Mouse (Mus musculus): Measurements from ENCODE around the gene Ly6g6f. TPM values are rescaled to one million over a fixed set of nuclear protein-coding genes. Genes with fewer than 3 reads are reported as not detected.

Gene Ly6g6f
- polyA plus RNA-seq, 1 experiment from 2014 or later, result 1.1 TPM

DNA sequence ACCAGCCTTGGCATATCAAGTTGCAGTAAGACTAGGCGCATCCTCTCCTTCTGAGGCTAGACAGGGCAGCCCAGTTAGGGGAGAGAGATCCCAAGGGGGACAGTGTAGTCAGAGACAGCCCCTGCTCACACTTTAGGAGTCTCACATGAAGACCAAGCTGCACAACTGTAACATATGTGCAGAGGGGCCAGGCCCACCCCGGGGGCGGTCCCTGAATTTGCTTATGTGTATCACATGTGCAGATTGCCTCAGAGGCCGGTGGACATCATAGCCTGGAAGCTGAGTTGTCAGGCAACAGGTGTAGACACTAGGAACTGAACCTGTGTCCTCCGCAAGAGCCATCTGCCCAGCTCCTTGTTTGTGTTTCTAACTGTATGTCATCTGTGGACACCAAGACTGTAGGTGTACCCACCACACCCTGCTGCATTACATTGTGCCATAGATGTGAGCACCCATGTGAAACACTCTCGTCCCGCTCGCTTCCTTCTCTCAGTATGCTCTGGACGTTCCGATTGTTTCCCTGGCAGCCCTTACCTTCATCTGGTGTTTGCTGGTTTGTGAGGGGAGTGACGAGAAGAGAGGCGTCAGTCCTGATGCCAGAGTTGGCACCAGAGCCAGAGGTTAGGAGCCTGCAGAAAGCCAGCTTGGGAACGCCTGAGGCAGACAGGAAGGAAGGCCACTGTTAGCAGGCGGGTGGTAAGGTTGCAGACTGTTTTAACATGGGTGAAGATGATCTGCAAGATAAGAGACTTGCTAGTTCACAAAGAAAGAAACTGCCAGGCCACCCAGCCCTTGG lies 7.2 kb upstream of the Ly6g6f start:
- 89% methylated on average over 14 of the region's 14 CpGs for WGBS
- no peak for ATAC-seq (ENCODE audit: insufficient number of reproducible peaks, low FRiP score)

DNA sequence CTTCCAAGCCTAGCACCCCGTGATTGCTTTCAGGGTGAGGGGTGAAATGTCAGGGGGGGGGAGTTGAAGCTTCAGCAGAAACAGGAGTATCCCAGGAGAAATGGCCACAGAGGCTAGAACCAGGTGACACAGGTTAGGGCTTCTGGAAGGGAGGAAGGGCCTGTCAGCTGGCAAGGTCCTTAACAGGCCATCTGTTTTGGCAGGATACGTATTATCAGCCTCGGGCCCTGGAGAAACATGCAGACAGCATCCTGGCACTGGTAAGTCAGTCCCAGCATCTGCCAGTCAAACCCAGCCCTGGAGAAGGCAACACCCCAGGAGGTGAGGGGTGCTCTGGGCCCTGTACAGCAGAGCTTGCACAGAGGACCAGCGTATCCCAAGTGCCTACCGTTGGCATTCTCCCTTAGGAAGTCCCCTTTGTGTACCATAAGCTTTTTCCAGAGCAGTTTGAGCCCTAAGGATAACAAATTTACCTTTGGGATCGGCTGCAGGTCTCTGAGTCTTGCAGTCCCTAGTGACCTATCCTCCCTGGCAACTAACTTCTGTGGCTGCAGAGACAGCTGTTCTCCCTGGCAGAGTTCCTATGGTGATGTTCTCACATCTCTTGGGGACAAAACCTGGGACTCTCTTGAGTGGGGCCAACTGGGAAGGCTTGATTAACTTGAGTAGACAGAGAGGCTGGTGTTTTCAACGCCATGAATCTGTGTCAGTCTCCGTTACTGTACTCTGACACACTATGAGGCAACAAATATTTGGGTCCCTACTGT lies 4.9 kb upstream of the Ly6g6f start:
- Histone ChIP-seq H3K4me2 (peak overlapping the region; percentile 72), H3K9ac (peak overlapping the region; percentile 89), H3K27ac (ENCODE audit: poor library complexity, severe bottlenecking) (no peak overlapping the region; the same call in 1 of the 2 replicates), H3K9me3 (replicated peaks) (no peaks in the 10 kb centered on the region), H3K4me3 (peak overlapping the region; percentile 71), H3K36me3 (peaks cover 47% of the 10 kb centered on the region), H3K4me1 (replicated peaks) (peaks cover 22% of the 10 kb centered on the region), H3K27me3 (replicated peaks) (no peaks in the 10 kb centered on the region)
- ATAC-seq (ENCODE audit: insufficient number of reproducible peaks, low FRiP score), result no peak
- WGBS, result 63% methylated on average over 8 of the region's 8 CpGs

More for the DNA sequence above, 7.2 kb upstream of the Ly6g6f start:
- H3K27me3 ChIP-seq (replicated peaks), result no peaks in the 10 kb centered on the region
- peaks cover 18% of the 10 kb centered on the region for H3K4me1 ChIP-seq (replicated peaks)
- no peaks in the 10 kb centered on the region for H3K9me3 ChIP-seq (replicated peaks)
- no peak overlapping the region for H3K4me3 ChIP-seq
- no peak overlapping the region for H3K4me2 ChIP-seq
- H3K9ac ChIP-seq, result no peak overlapping the region
- H3K27ac ChIP-seq (ENCODE audit: poor library complexity, severe bottlenecking), result no peak overlapping the region
- H3K36me3 ChIP-seq, result peaks cover 70% of the 10 kb centered on the region

DNA sequence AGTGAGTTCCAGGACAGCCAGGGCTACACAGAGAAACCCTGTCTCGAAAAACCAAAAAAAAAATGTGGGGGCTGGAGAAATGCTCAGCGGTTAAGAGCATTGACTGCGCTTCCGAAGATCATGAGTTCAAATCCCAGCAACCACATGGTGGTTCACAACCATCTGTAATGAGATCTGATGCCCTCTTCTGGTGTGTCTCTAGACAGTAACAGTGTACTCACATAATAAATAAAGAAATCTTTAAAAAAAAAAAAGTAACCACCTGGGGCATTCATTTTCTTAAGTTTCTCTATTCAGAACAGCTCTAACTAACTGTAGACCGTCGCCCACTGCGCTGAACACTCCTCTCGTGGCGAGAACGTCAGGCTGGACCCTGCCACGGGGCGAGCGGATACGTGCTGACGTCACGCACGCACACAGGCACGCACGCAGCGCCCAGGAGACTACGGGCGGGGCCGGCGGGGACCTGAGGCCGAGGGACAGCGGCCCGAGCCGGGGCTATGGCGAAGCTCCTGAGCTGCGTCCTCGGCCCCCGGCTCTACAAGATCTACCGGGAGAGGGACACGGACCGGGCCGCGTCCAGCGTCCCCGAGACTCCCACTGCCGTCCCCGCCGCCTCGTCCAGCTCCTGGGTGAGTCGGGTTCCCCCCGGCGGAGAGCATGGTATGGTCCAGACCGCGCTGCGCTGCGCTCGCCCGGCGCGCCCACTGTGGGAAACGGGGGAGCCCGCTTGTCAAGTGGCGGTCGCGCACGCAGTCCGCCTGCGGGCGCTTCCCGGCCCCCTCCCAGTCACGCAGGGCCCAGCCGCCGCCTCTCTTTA lies 3.6 kb upstream of the Ly6g6f start, which contains the start of gene Abhd16a:
Abhd16a (plus strand) TSS at position 439 of the 820 bp plus-strand sequence.
- 3% methylated on average over 65 of the region's 67 CpGs for WGBS
- peak; percentile 97 for ATAC-seq (ENCODE audit: insufficient number of reproducible peaks, low FRiP score)

DNA sequence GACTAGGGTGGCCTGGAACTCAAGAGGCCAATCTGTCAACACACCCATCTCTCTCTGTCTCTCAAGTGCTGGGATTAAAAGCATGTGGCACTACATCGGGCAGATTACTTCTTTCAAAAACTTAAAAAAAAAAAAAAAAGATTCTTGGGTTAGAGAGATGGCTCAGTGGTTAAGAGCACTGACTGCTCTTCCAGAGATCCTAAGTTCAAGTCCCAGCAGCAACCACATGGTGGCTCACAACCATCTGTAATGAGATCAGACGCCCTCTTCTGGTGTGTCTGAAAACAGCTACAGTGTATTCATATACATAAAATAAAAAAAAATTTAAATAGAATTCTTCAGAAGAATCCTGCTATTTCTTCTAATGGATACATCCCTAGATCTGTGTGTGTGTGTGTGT lies 2.7 kb upstream of the Ly6g6f start:
- Histone ChIP-seq H3K9ac (no peak overlapping the region), H3K27me3 (replicated peaks) (no peaks in the 10 kb centered on the region), H3K27ac (ENCODE audit: poor library complexity, severe bottlenecking) (no peak overlapping the region), H3K36me3 (peaks cover 28% of the 10 kb centered on the region), H3K4me3 (no peak overlapping the region), H3K9me3 (replicated peaks) (no peaks in the 10 kb centered on the region), H3K4me1 (replicated peaks) (peaks cover 19% of the 10 kb centered on the region), H3K4me2 (no peak overlapping the region)
- WGBS, result 31% methylated on average over 2 of the region's 2 CpGs
- no peak for ATAC-seq (ENCODE audit: insufficient number of reproducible peaks, low FRiP score)

More for the DNA sequence above, 3.6 kb upstream of the Ly6g6f start, which contains the start of gene Abhd16a:
- H3K27ac ChIP-seq (ENCODE audit: poor library complexity, severe bottlenecking), result peak within 1 kb of the TSS; percentile 94
- no peaks in the 10 kb centered on the region for H3K27me3 ChIP-seq (replicated peaks)
- peak within 1 kb of the TSS; percentile 72 for H3K4me2 ChIP-seq
- peak within 1 kb of the TSS; percentile 71 for H3K4me3 ChIP-seq
- no peaks in the 10 kb centered on the region for H3K9me3 ChIP-seq (replicated peaks)
- H3K36me3 ChIP-seq, result peaks cover 35% of the 10 kb centered on the region
- peaks cover 19% of the 10 kb centered on the region for H3K4me1 ChIP-seq (replicated peaks)
- peak within 1 kb of the TSS; percentile 89 for H3K9ac ChIP-seq

DNA sequence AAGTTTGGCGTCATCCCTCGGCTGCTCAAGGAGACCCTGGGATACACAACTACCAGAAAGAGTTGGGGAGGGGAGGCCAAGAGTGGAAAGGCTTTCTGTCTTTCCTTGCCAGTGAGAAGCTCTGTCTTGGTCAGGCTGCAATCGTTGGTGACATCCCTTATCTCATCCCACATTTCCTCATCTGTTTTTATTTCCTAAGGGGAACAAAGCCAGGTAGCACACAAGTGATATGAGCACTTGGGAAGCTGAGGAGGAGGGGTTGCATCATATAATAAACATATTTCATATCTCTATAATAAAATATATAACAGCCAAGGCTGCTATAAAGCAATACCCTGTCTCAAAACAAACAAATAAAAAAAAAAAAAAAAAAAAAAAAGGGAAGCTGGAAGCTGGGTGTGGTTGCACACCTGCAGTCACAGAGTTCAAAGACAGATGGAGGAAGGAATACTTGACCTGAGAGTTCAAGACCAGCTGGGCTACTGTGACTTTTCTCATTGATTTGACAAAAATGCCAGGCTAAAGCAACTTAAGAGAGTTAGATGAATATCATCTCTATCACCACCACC lies 1.4 kb downstream of the Ly6g6f start:
- Histone ChIP-seq H3K36me3 (no peaks in the 10 kb centered on the region), H3K4me3 (no peak overlapping the region), H3K27ac (ENCODE audit: poor library complexity, severe bottlenecking) (no peak overlapping the region), H3K27me3 (replicated peaks) (0 out of 2 replicates have a peak, but pooled peaks cover 9% of the 10 kb centered on the region), H3K4me2 (no peak overlapping the region), H3K9ac (no peak overlapping the region), H3K4me1 (replicated peaks) (peaks cover 23% of the 10 kb centered on the region), H3K9me3 (replicated peaks) (no peaks in the 10 kb centered on the region)
- WGBS, result 45% methylated on average over 3 of the region's 3 CpGs
- no peak for ATAC-seq (ENCODE audit: insufficient number of reproducible peaks, low FRiP score)

DNA sequence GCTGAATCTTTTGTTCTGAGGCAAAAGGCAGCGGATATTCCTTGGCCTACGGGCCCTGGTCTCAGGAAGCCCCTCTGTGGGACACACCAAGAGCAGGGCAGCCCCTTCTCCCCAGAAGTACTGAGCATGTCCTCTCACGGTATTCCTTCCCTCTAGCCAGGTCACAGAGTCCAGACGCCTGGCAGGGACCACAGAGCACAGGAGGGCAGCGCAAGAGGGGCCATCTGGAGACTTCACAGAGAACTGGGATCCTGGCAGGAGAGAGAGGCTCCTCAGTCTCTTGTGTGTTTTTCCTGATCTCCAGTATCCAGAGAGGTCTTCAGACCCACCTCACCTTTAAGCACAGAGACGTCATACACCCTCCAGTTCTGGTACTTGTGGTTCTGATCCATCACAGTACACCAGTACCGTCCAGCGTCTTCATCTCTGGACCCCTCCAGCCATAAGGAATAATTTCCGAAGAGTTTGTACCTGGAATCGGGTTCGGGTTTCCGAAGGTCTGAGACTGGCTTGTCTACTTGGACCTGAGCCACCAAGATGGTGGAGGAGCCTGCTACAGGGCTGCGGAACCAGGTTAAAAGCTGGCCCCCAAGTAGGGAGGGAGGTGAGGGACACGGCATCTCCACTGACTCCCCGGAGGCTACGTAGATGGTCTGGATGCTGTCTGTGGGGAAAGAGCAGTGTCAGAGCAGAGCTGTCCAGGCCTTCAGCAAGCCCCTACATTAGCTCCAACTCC lies 2.4 kb downstream of the Ly6g6f start:
- H3K27ac ChIP-seq (ENCODE audit: poor library complexity, severe bottlenecking), result no peak overlapping the region
- no peaks in the 10 kb centered on the region for H3K9me3 ChIP-seq (replicated peaks)
- 0 out of 2 replicates have a peak, but pooled peaks cover 9% of the 10 kb centered on the region for H3K27me3 ChIP-seq (replicated peaks)
- 77% methylated on average over 16 of the region's 16 CpGs for WGBS
- ATAC-seq (ENCODE audit: insufficient number of reproducible peaks, low FRiP score), result no peak
- peaks cover 26% of the 10 kb centered on the region for H3K4me1 ChIP-seq (replicated peaks)
- no peak overlapping the region for H3K4me2 ChIP-seq
- no peaks in the 10 kb centered on the region for H3K36me3 ChIP-seq
- no peak overlapping the region for H3K9ac ChIP-seq
- no peak overlapping the region for H3K4me3 ChIP-seq

DNA sequence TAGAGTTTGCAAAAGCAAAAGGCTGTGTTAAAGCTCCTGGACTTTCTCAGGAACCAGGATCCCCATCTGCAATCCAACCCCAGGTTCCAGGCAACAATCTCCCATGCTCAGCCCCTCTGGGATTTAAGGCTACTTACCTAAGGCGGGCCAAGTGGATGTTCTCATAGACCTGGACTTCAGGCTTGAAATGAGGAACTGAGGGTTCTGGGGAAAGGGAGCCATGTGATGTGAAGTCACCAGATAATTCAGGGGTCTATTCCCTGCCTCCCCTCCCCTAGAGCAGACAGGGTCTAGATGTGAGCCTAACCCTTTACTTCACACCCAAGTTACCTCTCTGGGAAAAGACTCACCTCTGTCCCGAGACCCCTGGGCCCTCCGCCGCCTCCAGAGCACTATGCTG lies 4.7 kb downstream of the Ly6g6f start:
- peaks cover 41% of the 10 kb centered on the region for H3K4me1 ChIP-seq (replicated peaks)
- H3K27me3 ChIP-seq (replicated peaks), result 0 out of 2 replicates have a peak, but pooled peaks cover 9% of the 10 kb centered on the region
- no peaks in the 10 kb centered on the region for H3K9me3 ChIP-seq (replicated peaks)
- no peaks in the 10 kb centered on the region for H3K36me3 ChIP-seq
- 81% methylated on average over 4 of the region's 4 CpGs for WGBS
- H3K4me3 ChIP-seq, result no peak overlapping the region
- ATAC-seq (ENCODE audit: insufficient number of reproducible peaks, low FRiP score), result no peak
- no peak overlapping the region for H3K9ac ChIP-seq
- no peak overlapping the region for H3K27ac ChIP-seq (ENCODE audit: poor library complexity, severe bottlenecking)
- H3K4me2 ChIP-seq, result no peak overlapping the region

DNA sequence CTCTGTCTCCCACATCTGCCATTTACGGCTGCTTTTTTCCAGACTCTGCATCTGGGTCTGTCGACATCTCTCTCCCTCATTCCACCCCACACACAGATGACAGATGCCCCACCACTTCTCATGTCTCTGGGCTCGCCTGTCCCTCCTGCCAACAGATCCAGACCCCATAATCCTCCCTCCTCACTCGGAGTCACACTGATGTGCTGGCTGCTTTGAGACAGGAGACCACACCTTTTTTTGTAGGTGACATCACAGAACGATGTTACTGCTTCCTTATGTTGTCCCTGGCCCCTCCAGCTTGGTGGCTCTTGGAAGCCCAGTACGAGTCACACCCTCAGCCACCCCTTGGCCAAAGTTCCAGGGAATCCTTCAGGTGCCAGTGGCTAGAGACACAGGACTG lies 5.2 kb downstream of the Ly6g6f start:
- no peaks in the 10 kb centered on the region for H3K9me3 ChIP-seq (replicated peaks)
- ATAC-seq (ENCODE audit: insufficient number of reproducible peaks, low FRiP score), result no peak
- peak overlapping the region; percentile 42; the same call in 1 of the 2 replicates for H3K9ac ChIP-seq
- H3K27me3 ChIP-seq (replicated peaks), result 0 out of 2 replicates have a peak, but pooled peaks cover 9% of the 10 kb centered on the region
- no peak overlapping the region for H3K4me3 ChIP-seq
- 24% methylated on average over 6 of the region's 6 CpGs for WGBS
- peaks cover 37% of the 10 kb centered on the region for H3K4me1 ChIP-seq (replicated peaks)
- no peaks in the 10 kb centered on the region for H3K36me3 ChIP-seq
- H3K4me2 ChIP-seq, result peak overlapping the region; percentile 50
- no peak overlapping the region for H3K27ac ChIP-seq (ENCODE audit: poor library complexity, severe bottlenecking)

DNA sequence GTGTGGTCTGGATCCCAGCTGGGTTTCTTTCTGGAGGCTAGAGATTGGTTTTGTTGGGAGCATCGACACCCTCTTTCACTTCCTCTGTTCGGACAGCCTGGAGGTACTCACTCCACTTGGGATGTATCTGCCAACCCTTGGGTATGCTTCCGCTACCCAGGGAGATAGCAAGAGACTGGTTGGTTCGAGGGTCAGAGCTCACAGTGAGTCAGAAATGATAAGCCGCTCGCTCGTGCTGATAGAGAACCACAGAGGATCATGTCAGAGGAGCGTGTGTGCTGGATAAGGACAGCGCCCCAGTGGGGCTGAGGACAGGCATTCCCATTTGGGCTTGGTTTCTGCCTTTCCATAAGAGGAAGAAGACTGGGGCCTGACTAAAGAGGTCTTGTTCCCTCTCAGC lies 5.6 kb downstream of the Ly6g6f start:
- peak overlapping the region; percentile 50 for H3K4me2 ChIP-seq

More for the DNA sequence above, 5.6 kb downstream of the Ly6g6f start:
- Histone ChIP-seq H3K27me3 (replicated peaks) (0 out of 2 replicates have a peak, but pooled peaks cover 9% of the 10 kb centered on the region), H3K4me3 (0 out of 2 replicates have a peak overlapping the region, but pooled peaks have one; percentile 3), H3K27ac (ENCODE audit: poor library complexity, severe bottlenecking) (0 out of 2 replicates have a peak overlapping the region, but pooled peaks have one; percentile 14), H3K9ac (peak overlapping the region; percentile 42; the same call in 1 of the 2 replicates), H3K9me3 (replicated peaks) (no peaks in the 10 kb centered on the region), H3K4me1 (replicated peaks) (peaks cover 36% of the 10 kb centered on the region), H3K36me3 (no peaks in the 10 kb centered on the region)
- 6% methylated on average over 9 of the region's 9 CpGs for WGBS
- peak; percentile 38; the same call in 1 of the 2 replicates for ATAC-seq (ENCODE audit: insufficient number of reproducible peaks, low FRiP score)
